Mouse (Mus musculus) mesoderm, embryonic 11.5 days (tissue): Measurements from ENCODE around the gene Hcn3.
A peak's percentile ranks its signal among the peaks of the same experiment; 100 is the strongest.
"Not testable (repeated sequence)": the region's sequence is repeated elsewhere in the genome, so short reads cannot be mapped to it uniquely, and the experiment has no call there.

Source experiments
- DNase-seq: peaks from one replicate; pipeline ENCODE4 v3.0.0-alpha.2; 2012; ENCODE audit warnings: low read depth, low spot score

The Hcn3 gene

GRCm38 (mm10) chr3:89181749-89182500, 21.9 kb upstream of the Hcn3 start:
- DNase-seq = no peak

DNA sequence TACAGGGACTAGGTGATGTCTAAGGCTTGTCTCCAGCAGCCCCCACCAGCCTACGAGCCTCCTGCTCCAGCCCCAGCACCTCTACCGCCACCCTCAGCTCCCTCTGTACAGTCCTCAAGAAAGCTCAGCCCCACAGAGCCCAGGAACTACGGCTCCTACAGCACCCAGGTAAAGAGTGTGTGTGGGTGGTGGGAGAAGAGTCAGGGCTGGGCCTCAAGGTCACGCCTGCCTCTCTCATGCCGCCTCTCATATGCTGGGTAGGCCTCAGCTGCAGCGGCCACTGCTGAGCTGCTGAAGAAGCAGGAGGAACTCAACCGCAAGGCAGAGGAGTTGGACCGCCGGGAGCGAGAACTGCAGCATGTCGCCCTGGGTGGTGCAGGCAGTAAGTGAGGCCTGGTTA, 19.1 kb upstream of the Hcn3 start:
- no peak for DNase-seq

DNA sequence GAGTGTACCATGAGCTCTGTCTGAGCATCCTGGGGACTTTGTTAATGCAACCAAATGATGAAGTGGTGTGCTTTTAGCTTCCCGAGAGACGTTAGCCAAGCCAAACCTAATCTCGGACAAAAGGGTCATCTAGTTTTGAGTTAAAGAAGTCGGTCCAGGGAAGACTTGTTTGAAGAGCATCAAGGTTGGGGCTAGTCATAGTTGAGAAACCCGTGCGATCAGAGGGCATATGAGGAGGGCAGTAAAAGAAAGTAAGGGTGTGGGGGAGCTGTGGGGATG, 18.1 kb upstream of the Hcn3 start:
- no peak for DNase-seq

GRCm38 (mm10) chr3:89177242-89178106, 17.5 kb upstream of the Hcn3 start, which contains the start of gene Scamp3:
Scamp3 (plus strand) TSS chr3:89177473.
- DNase-seq = peak; percentile 97

- DNase-seq = no peak
These were observed 16.4 kb upstream of the Hcn3 start for GRCm38 (mm10) chr3:89176421-89176820.

DNA sequence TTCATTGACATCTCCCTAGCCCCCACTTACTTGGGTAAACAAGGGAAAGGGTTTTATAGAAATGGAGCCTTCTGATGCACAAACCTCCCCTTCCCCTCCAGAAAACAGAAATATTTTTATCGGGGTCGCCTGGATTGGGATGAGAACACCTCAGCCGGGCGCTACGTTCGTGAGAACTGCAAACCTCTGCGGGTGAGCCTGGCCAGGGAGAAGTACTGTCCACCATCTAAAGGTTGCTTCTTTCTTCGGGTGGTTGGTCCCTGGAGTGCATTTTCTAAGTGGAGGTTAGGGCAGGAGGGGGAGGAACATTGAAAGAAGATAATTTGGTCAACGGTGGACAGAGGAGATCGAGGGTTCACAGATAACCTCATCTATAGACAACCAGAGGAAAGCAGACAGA, 15.5 kb upstream of the Hcn3 start:
- DNase-seq = no peak

DNA sequence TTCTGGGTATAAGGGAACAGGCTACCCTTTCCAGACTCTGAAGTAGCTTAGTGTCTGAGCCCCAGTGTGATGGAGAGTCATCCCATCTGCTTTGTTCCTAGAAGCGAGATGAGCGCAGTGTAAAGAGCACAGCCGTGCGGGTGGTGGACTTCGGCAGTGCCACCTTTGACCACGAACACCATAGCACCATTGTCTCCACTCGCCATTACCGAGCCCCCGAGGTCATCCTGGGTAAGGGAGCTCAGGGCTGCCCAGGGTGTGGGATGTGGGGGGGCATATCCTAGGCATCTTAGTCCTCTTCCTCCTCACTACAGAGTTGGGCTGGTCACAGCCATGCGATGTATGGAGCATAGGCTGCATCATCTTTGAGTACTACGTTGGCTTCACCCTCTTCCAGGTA, 14.8 kb upstream of the Hcn3 start:
- no peak for DNase-seq

DNA sequence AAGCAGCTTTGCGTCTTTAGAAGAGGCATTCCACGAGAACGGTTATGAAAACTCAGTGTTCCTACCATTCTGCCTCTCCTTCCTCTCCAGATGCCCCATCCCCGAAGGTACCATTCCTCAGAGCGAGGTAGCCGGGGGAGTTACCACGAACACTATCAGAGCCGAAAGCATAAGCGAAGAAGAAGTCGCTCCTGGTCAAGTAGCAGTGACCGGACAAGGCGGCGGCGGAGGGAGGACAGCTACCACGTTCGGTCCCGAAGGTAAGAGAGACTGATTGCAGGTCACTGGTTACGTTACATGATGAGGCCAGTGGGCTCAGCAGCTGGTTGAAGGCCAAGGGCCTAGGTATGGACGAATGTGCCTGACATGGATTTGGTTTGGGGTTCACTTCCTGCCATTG, 6.9 kb upstream of the Hcn3 start:
- no peak for DNase-seq

GRCm38 (mm10) chr3:89165268-89165870, 5.4 kb upstream of the Hcn3 start:
- no peak for DNase-seq

DNA sequence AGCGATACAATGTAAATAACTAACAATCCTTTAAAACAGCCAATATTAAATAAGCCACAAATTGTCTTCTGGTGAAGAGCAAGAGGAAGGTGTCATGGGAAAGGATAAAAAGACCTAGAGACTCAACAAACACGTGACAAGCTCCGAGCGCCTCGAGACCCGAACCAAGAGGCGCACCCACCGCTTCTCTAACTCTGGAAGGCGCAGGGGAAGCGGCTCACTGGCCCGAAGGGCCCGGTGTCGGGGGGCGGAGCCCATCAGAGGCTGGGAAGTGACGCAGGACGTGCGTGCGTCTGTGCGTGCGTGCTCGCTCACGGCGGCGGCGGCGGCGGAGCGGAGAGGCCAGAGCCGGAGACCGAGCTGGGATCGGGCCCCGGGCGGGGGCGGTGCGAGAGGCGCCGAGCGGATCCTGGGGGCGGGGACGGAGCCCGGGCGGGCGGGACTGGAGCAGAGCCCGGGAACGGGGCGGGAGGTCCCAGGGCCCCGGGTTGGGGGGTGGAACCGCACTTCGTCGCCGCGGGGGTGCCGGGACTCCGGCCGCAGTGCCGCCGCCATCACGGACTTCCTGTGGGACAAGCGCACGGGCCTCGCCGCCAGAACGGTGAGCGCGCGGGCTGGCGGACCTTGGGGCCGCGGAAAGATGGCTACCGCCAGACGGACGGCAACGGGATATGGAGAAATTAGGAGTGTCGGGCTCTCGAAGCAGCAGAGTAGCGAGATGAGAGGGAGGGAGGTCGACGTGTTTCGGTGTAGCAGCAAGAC, 4.7 kb upstream of the Hcn3 start, which contains the start of gene Clk2:
Clk2 (plus strand) TSS at position 290 of the 762 bp plus-strand sequence.
- peak; percentile 94 for DNase-seq

DNA sequence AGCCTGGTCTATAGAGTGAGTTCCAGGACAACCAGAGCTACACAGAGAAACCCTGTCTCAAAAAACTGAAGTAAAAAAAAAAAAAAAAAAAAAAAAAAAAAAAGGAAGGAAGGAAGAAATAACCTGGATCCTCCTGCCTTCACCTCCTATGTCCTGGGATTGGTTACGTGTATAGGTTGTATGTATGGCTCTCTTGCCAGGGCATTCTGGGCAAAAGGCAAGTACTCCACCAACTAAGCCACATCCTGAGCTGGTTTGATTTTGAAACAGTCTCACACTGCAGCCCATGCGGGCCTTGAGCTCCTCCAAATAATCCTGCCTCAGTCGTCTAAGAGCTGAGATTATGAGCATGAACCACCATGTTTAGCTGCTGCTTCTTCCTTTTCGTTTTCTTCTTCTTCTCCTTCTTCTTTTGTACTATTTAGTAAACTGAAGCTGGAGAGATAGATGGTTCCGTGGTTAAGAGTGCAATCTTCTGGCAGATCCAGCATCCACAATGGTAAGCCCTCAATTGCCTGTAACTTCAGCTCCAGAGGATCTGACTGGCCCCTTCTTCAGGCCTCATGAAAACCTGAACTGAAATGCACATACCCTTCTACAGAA, 3.7 kb upstream of the Hcn3 start:
- no peak for DNase-seq

DNA sequence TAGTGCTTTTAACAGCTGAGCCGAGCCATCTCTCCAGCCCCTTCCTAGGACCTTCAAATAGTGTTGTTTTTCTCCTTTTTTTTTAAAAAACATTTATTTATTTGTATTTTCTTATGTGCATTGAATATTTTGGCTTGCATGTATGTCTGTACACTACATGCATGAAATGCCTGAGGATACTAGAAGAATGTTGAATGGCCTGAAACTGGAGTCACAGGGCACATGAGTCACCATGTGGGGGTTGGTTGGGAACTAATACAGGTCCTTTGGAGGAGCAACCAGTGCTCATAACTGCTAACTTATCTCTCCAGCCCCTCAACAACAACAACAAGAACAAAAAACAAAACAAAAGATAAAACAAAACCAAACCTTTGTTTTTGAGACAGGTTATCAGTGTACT, 3.1 kb upstream of the Hcn3 start:
- DNase-seq = no peak

DNA sequence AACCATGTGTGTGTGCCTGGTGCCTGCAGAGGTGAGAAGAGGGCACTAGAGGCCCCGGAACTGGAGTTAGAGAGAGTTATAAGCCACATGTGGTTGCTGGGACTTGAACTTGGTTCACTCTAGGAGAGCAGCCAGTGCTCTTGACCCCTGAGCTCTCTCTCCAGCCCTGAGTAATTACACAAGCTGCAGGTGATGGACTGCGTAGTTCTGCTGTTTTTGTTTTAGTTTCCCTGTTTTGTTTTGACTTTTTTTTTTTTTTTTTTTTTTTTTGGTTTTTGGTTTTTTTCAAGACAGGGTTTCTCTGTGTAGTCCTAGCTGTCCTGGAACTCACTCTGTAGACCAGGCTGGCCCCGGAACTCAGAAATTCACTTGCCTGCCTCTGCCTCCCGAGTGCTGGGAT, 1.8 kb upstream of the Hcn3 start:
- DNase-seq = no peak

GRCm38 (mm10) chr3:89161207-89161606, 1.2 kb upstream of the Hcn3 start:
- not testable (repeated sequence) for DNase-seq

DNA sequence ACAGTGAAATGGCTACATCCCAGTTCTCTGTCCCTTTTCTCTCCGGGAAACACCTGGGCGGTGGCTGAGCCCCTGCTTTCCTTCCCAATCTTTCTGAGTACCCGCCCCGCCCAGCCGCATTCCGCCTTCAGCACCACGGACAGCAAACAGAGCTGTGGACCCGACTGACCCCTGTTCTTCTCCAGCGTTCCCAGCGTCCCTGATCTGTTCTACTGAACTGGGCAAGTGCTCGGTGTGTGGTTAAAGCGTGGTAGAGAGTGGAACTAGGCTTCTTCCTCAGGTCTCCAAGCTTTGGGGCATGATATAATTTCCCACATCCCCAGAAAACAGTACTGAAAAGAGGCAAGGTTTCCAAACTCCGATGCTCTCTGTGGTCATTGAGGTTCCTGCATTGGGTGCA, 785 bp downstream of the Hcn3 start:
- DNase-seq = peak; percentile 75

- DNase-seq = no peak
These were observed 1.3 kb downstream of the Hcn3 start for GRCm38 (mm10) chr3:89158651-89159050.

GRCm38 (mm10) chr3:89156951-89157350, 3.0 kb downstream of the Hcn3 start:
- no peak for DNase-seq

- no peak for DNase-seq
These were observed 7.7 kb downstream of the Hcn3 start for GRCm38 (mm10) chr3:89152084-89152835.

DNA sequence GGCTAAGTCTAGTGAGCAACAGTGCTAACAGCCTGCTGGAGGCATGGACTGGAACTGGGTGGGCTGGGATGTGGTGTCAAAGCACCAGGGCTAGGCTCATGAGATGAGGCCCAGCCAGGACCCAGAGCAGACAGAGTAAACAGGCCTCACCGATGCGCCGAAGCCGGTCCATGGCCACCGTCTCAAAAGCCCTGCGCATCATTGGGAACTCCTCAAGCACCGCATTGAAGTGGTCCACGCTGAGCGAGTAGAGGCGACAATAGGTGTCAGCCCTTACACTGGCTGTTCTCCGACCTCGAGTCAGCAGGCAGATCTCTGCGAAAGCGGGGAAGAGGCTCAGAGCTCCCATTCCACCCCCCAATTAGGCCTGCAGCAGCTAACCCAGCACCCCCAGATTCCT, 11.4 kb downstream of the Hcn3 start:
- no peak for DNase-seq

DNA sequence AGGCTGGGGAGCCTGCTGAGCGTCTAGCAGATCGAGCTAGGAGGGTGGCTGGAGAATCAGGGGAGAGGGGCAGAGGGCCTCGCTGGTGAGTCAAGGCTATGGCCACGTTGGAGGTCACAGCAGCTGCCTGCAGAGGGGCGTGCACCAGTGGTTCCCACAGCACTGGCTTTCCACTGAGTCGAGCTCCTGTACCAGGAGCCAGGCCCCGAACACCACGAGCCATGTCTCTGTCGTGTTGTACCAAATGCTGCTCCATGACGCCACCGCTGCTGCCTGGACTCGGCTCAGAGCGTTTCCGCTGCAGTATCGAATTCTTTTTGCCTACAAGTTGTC, 12.1 kb downstream of the Hcn3 start:
- DNase-seq = no peak
